20 mouse cellular contexts compared by ENCODE assay signal in the genomic region with DNA sequence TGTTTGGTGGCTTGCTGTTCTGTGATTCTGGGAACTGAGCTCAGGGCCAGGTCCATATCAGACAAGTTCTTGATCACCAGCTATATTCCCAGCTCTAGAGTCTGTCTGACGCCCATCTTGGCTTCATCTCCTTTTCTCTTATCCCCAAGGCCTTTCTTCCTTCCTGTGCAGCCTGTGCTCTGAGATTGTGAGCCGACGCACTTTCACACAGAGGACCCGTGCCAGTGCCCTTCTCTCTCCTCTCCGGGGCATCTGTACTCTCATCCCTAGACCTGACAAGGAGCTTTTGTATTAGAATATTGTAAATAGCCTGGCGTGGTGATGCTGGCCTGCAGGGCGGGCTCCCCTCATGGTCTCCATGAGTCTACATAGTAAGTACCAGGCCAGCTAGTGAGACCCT. TPM values are rescaled to one million over a fixed set of nuclear protein-coding genes. Genes with fewer than 3 reads are reported as not detected.
A peak's percentile ranks its signal among the peaks of the same experiment; 100 is the strongest.
DNase-seq lines count a peak whose midpoint lies in the region; ATAC-seq lines count a peak whose summit lies in the region.
"Had no signal": no experiment of that assay in that cellular context is flagged by ENCODE, and none has a peak within 500 bp of the region (broad histone marks: within the 10 kb centered on the region; RNA-seq: fewer than 3 reads in every experiment).

No protein-coding gene starts in this region.

- H3K4me1 ChIP-seq in liver, embryonic 11.5 days (replicated peaks; ENCODE audit: control insufficient read depth, insufficient read depth, low read length): peaks cover 9% of the 10 kb centered on the region
- H3K4me1 ChIP-seq: midbrain, embryonic 12.5 days; neural tube, embryonic 12.5 days had no signal

- H3K4me3 ChIP-seq in liver, embryonic 11.5 days (ENCODE audit: low read depth, low read length): no peak overlapping the region
- H3K4me3 ChIP-seq: midbrain, embryonic 12.5 days; neural tube, embryonic 12.5 days had no signal

- DNase-seq in adrenal gland, postnatal 14 days: peak; percentile 16
- DNase-seq in adrenal gland, adult 18-20 months (ENCODE audit: low spot score in 2 of 2): no peak
- no peak for DNase-seq in liver, embryonic 11.5 days (ENCODE audit: low spot score)
- DNase-seq in liver (no peak), MEL-GATA-1-ER (ENCODE audit: extremely low read depth, low read depth) (peak; percentile 51)
- DNase-seq in kidney, adult 11 months: no peak
- no peak for DNase-seq in heart, postnatal 14 days
- DNase-seq: adrenal gland, postnatal 25 days; cerebellum, adult 9-10 months; embryo, embryonic 11 days; heart, postnatal 10 days; kidney, adult 9 months; lung, adult 18-20 months; thymus, adult 18-20 months had no signal

- H3K4me2 ChIP-seq in liver, embryonic 11.5 days: no peak overlapping the region
- H3K4me2 ChIP-seq: heart, embryonic 11.5 days; hindbrain, embryonic 14.5 days; midbrain, embryonic 12.5 days; neural tube, embryonic 12.5 days had no signal

- intact Hi-C loops in heart, postnatal 14 days (cut with DNase I): no loop called here

- H3K36me3 ChIP-seq in liver, embryonic 11.5 days (ENCODE audit: control insufficient read depth, insufficient read depth, low read length): no peaks in the 10 kb centered on the region
- H3K36me3 ChIP-seq: midbrain, embryonic 12.5 days; neural tube, embryonic 12.5 days had no signal

- 40% methylated on average over 7 of the region's 7 CpGs for WGBS in liver, embryonic 11.5 days

- ATAC-seq in liver, embryonic 11.5 days (replicated peaks; ENCODE audit: low FRiP score): 0 out of 2 replicates have a peak, but pooled peaks have one; percentile 31
- peak; percentile 88 for ATAC-seq in megakaryocyte progenitor cell, adult 5-6 weeks (replicated peaks; ENCODE audit: poor library complexity)
- ATAC-seq: forebrain, embryonic 16.5 days had no signal

- H3K27me3 ChIP-seq in liver, embryonic 11.5 days (replicated peaks; ENCODE audit: control insufficient read depth, insufficient read depth, low read length): 0 out of 2 replicates have a peak, but pooled peaks cover under 1% of the 10 kb centered on the region

- H3K27ac ChIP-seq in liver, embryonic 11.5 days (ENCODE audit: low read depth, low read length): no peak overlapping the region
- H3K27ac ChIP-seq: hindbrain, embryonic 14.5 days; midbrain, embryonic 12.5 days; neural tube, embryonic 12.5 days had no signal

- no peak overlapping the region for H3K9ac ChIP-seq in liver, embryonic 11.5 days (ENCODE audit: low read depth, low read length)
- H3K9ac ChIP-seq: hindbrain, embryonic 14.5 days; midbrain, embryonic 12.5 days; neural tube, embryonic 12.5 days had no signal

- H3K9me3 ChIP-seq in liver, embryonic 11.5 days (ENCODE audit: control insufficient read depth, low read length): no peaks in the 10 kb centered on the region
- H3K9me3 ChIP-seq: midbrain, embryonic 12.5 days; neural tube, embryonic 12.5 days had no signal

RNA-seq across cellular contexts. Expression of gene Map7, which starts 7.1 kb away (rescaled TPM):
- 16.5 and 19.0 TPM in 2 replicates for total RNA-seq in adrenal gland, postnatal 14 days (2021)
- total RNA-seq in adrenal gland, adult 18-20 months (2021): 10 to 100 TPM; 17.6 to 20.6 TPM
- 6.4 and 7.2 TPM in 2 replicates for polyA plus RNA-seq in liver, embryonic 11.5 days (2014; fragmentation: Nextera tagmentation; extraction: Ambion mirVana)
- total RNA-seq in megakaryocyte progenitor cell, adult 5-6 weeks (2015): 11.6 and 12.5 TPM in 2 replicates
- 20.1 and 41.9 TPM in 2 replicates for total RNA-seq in megakaryocyte progenitor cell, adult 5-6 weeks (2017)
- total RNA-seq in heart, postnatal 14 days (2021): 10 to 100 TPM; 17.4 to 20.9 TPM

Comparison
In these comparisons a context has a peak if more than half of its experiments do, and no peak if none do; other contexts are left out.
1. DNase-seq: peak in adrenal gland, postnatal 14 days (single experiment) and MEL-GATA-1-ER (single experiment); none in adrenal gland, adult 18-20 months (0 of 2), liver, embryonic 11.5 days (single experiment), liver (single experiment), kidney, adult 11 months (single experiment) and heart, postnatal 14 days (0 of 2).